Mouse (Mus musculus): Measurements from ENCODE around the gene Fam207a. TPM values are rescaled to one million over a fixed set of nuclear protein-coding genes. Genes with fewer than 3 reads are reported as not detected.
A peak's percentile ranks its signal among the peaks of the same experiment; 100 is the strongest.

The Fam207a gene
- polyA plus RNA-seq, 1 experiment from 2014 or later, result 48.0 TPM

DNA sequence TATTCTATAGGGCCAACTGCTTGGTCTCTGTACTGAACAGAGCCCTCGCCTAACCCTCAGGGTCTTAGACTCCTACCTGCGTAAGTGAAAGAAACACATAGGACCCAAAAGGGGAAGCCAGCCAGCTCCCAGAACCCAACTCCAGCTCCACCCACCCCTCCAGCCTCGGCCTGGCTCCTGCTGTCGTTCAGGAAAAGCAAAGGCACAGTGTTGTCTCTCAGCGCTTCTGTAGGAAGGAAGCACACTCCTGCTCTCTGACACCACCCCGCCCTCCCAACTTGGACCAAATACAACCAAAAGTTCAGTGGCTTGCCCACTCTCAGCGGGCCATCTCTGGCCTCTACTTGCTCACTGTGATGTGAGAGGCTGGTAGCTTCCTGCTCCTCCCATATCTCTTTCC lies 7.7 kb upstream of the Fam207a start:
- no peak overlapping the region for H3K4me2 ChIP-seq
- 77% methylated on average over 7 of the region's 7 CpGs for WGBS
- no peaks in the 10 kb centered on the region for H3K27me3 ChIP-seq (replicated peaks)
- no peaks in the 10 kb centered on the region for H3K9me3 ChIP-seq
- no peak for ATAC-seq (replicated peaks)
- no peaks in the 10 kb centered on the region for H3K36me3 ChIP-seq (replicated peaks)
- H3K4me3 ChIP-seq, result no peak overlapping the region
- no peak overlapping the region for H3K27ac ChIP-seq
- H3K4me1 ChIP-seq, result no peaks in the 10 kb centered on the region; the same call in 1 of the 2 replicates
- H3K9ac ChIP-seq, result no peak overlapping the region

DNA sequence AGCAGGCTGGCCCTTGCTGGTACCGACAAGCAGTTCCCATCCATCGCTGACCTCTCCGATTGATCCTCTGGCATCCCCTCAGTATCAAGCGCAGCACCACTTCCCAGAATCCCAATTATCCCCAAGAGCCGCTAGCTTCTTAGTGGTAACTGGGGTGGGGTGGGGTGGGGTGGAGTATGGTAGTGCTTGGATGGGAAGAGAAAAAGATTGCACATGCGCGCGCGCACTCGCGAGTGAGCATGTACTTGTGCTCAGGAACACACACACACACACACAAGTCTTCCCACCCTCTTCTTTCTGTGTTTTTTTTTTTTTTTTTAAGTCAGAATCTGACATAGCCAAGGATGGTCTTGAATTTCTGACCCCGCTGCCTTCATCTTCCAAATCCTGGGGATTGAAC lies 7.2 kb upstream of the Fam207a start:
- WGBS, result 54% methylated on average over 12 of the region's 12 CpGs
- Histone ChIP-seq H3K4me2 (peak overlapping the region; percentile 61), H3K9me3 (no peaks in the 10 kb centered on the region), H3K9ac (peak overlapping the region; percentile 46), H3K27me3 (replicated peaks) (no peaks in the 10 kb centered on the region), H3K36me3 (replicated peaks) (no peaks in the 10 kb centered on the region), H3K27ac (no peak overlapping the region), H3K4me1 (no peaks in the 10 kb centered on the region; the same call in 1 of the 2 replicates), H3K4me3 (peak overlapping the region; percentile 34)
- no peak for ATAC-seq (replicated peaks)

DNA sequence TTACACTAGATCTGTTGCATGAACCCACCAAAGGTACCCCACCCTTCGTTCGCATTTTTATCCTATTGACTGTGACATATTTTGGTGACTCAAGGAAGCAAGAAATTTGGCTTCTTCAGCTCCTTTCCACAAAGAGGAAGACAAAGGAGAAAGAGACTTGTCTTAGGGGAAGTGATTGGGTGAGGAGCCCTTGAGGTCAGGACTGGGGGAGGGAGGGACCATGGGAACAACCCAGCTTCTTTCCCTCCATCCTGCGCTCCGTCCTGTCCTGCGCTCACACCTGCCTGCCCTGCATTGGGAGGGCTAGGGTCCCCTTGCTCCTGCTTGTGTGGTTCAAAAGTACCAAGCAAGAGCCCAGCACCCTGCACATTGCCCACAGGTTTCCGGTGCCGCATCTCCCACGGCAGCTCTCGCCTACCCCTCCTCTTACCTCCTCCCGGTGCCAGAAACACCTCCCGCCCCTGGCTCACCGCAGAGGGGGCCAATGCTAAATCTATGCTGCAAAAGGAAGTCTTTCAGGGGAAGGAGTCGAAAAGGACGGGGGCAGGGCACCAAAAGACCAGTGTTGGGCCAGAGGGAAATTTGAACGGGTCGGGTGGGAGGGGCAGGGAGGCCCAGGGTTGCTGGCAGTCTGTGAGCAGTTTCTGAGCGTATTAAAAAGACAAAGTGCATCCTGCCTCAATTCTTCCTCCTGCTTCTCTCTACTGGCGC lies 6.6 kb upstream of the Fam207a start:
- H3K4me2 ChIP-seq, result peak overlapping the region; percentile 61
- H3K27ac ChIP-seq, result no peak overlapping the region
- no peak for ATAC-seq (replicated peaks)
- H3K36me3 ChIP-seq (replicated peaks), result no peaks in the 10 kb centered on the region
- WGBS, result 15% methylated on average over 18 of the region's 18 CpGs
- no peaks in the 10 kb centered on the region for H3K9me3 ChIP-seq
- H3K4me3 ChIP-seq, result peak overlapping the region; percentile 34
- no peaks in the 10 kb centered on the region; the same call in none of the 2 replicates for H3K4me1 ChIP-seq
- peak overlapping the region; percentile 46 for H3K9ac ChIP-seq
- no peaks in the 10 kb centered on the region for H3K27me3 ChIP-seq (replicated peaks)

DNA sequence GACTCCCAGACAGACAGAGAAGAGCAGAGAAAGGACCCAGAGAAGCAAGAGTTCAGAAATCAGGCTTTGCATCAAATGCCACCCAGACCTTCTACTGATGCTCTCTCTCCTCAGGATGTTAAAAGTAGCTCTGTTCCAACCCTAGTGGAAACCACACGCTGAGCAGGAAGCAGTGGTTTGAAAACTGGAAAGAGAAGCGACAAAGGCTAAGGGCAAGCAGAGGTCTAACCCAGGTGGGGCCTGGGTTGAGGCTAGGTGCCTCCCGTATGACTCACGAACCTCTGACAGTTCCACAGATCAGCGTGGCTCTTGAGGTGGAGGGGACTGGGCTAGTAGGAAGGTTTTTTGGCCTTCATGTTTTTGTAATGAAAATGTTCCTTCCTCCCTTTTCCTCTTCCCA lies 4.9 kb upstream of the Fam207a start:
- Histone ChIP-seq H3K4me2 (no peak overlapping the region), H3K9ac (no peak overlapping the region), H3K4me3 (no peak overlapping the region), H3K27me3 (replicated peaks) (no peaks in the 10 kb centered on the region), H3K4me1 (peaks cover 11% of the 10 kb centered on the region), H3K36me3 (replicated peaks) (no peaks in the 10 kb centered on the region), H3K27ac (no peak overlapping the region), H3K9me3 (no peaks in the 10 kb centered on the region)
- ATAC-seq (replicated peaks), result no peak
- WGBS, result 87% methylated on average over 5 of the region's 5 CpGs

DNA sequence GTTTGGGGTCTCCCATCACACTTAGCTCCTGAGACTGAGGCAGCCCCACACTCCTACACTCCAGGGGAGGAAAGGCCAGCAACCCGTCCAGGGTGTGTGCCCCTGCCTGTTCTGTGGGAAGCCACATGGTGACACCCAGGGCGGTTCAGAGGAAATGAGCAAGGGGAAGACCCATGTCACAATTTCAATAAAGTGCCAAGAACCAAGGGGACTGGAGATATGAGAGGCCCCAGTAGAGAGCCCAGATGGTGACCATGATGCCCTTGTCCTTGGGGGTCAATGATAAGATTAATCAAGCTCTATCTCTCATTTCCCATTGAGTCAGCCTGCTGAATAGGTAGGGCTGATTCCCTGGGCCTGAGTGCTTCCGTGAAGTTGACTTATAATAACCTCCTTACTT lies 3.6 kb upstream of the Fam207a start:
- no peak overlapping the region for H3K4me3 ChIP-seq
- H3K36me3 ChIP-seq (replicated peaks), result no peaks in the 10 kb centered on the region
- no peaks in the 10 kb centered on the region for H3K9me3 ChIP-seq
- H3K27me3 ChIP-seq (replicated peaks), result no peaks in the 10 kb centered on the region
- peaks cover 21% of the 10 kb centered on the region for H3K4me1 ChIP-seq
- no peak overlapping the region for H3K27ac ChIP-seq
- 79% methylated on average over 3 of the region's 3 CpGs for WGBS
- no peak overlapping the region for H3K4me2 ChIP-seq
- no peak overlapping the region for H3K9ac ChIP-seq
- no peak for ATAC-seq (replicated peaks)

DNA sequence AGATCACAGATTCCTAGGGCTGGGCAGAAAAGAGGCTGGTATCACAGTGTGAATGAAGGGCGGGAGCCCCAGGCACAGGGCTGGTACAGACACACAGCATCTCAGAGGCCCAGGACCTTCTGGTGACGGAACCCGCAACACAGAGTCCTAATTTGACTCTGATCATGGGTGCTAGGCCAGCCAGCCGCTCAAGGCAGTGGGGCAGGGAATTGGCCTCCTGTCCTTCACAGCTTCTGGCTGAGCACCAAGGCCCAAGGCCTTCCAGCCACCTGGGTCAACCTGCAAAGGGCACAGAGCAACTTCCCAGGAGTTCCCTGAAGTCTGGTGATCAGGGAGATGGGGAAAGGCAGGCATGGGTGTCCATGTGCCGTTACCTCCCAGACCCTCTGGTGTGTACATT lies 2.2 kb upstream of the Fam207a start:
- no peak for ATAC-seq (replicated peaks)
- 88% methylated on average over 5 of the region's 5 CpGs for WGBS
- peaks cover 3% of the 10 kb centered on the region; the same call in 1 of the 2 replicates for H3K36me3 ChIP-seq (replicated peaks)
- no peaks in the 10 kb centered on the region for H3K9me3 ChIP-seq
- peaks cover 25% of the 10 kb centered on the region for H3K4me1 ChIP-seq
- H3K4me2 ChIP-seq, result no peak overlapping the region
- H3K9ac ChIP-seq, result no peak overlapping the region
- no peaks in the 10 kb centered on the region for H3K27me3 ChIP-seq (replicated peaks)
- no peak overlapping the region for H3K27ac ChIP-seq
- H3K4me3 ChIP-seq, result no peak overlapping the region

DNA sequence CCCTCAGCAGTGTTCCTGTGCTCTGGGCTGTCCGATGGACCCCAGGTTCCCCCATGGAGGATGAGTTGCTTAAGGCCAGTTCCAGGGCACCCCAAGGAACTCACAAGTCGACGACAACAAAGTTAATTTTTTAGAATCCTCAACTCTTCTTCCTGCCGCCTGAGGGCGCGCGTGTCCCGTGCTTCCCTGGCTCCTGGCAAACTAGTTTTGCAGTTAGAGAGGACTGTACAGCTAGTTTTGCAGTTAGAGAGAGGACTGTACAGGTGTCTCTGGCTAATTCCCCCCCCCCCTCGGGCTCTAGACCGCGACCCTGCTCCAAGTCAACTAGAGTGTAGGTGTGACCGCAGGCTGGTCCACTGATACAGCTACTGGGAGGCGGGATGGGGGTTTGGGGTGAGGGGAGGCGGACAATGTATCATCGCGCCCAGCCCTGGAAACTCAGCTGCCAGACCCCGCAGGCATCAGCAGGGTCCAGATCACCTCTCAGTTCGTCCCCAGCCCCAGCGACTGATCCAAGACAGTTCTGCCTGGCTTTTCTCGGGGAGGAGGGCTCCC lies 1.6 kb upstream of the Fam207a start:
- no peak overlapping the region for H3K4me3 ChIP-seq
- H3K9ac ChIP-seq, result no peak overlapping the region
- peaks cover 25% of the 10 kb centered on the region for H3K4me1 ChIP-seq
- no peaks in the 10 kb centered on the region for H3K9me3 ChIP-seq
- H3K36me3 ChIP-seq (replicated peaks), result peaks cover 3% of the 10 kb centered on the region; the same call in 1 of the 2 replicates
- WGBS, result 20% methylated on average over 20 of the region's 20 CpGs
- H3K4me2 ChIP-seq, result no peak overlapping the region
- no peaks in the 10 kb centered on the region for H3K27me3 ChIP-seq (replicated peaks)
- no peak; the same call in 1 of the 2 replicates for ATAC-seq (replicated peaks)
- H3K27ac ChIP-seq, result no peak overlapping the region

DNA sequence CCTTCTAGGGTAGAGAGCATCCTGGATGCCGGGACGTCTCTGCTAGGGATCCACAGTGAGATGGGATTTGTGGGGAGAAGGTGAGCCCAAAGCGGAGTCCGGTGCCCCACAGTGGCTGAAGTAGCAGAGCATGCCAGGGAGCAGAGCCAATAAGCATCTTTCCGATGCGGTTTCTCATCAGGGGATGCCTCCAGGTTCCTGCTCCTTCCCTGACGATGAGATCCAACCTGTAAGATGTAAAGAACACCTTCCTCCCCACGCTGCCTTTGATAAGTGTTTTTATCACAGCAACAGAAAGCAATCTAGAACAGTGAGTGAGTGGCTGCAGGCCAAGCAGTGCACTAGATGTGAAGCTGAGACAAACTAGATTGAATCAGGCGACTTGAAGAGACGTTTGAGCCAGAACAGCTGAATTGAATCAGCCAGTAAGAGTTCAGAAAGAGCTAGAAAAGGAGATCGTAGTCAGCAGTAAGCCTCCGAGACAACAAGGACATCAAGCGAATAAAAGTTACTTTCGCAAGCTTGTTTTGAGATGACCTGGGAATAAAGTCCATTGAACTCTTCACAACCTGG lies 880 bp upstream of the Fam207a start:
- Histone ChIP-seq H3K9me3 (no peaks in the 10 kb centered on the region), H3K27me3 (replicated peaks) (no peaks in the 10 kb centered on the region), H3K4me2 (peak overlapping the region; percentile 79), H3K36me3 (replicated peaks) (peaks cover 3% of the 10 kb centered on the region; the same call in 1 of the 2 replicates), H3K9ac (peak overlapping the region; percentile 54), H3K4me3 (peak overlapping the region; percentile 92), H3K27ac (peak overlapping the region; percentile 81), H3K4me1 (peaks cover 25% of the 10 kb centered on the region)
- peak; percentile 3 for ATAC-seq (replicated peaks)
- 42% methylated on average over 14 of the region's 14 CpGs for WGBS

DNA sequence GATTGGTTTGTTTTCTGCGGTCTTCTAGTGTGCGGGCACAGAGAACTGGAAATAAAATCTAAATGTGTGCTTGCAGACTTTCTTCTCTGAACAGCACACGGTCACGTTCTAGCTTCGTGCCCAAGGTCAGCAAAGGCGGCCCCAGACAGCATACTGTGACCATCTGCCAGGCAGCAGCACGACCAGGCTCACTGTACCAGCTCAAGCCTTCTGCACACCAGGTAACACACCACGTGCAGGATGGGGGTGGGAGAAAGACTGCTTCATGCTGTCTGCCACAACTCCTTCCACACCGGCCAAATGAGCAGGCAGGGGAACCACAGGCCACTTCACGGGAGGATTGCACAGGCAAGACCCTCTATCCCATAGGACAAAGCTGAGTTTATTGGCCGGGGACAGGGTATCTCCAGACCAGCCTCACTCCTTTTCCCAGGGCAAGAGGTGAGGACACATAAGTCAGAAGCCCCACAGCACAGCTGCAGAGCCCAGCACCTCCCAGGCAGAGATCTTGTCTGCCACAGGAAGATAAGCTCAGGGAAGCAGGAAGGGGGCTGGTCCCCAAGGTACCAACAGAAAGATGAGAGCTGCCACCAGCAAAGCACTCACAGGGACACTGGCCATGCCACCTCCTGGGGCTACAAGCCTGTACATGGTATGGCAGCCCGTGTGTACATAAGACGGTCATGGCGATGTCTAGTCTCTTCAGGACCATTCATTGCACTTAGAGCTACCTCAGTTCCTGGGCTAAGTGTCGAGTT lies 5.2 kb downstream of the Fam207a start:
- Histone ChIP-seq H3K9me3 (no peaks in the 10 kb centered on the region), H3K4me1 (peaks cover 21% of the 10 kb centered on the region), H3K9ac (no peak overlapping the region), H3K36me3 (replicated peaks) (peaks cover 12% of the 10 kb centered on the region; the same call in 1 of the 2 replicates), H3K27me3 (replicated peaks) (no peaks in the 10 kb centered on the region), H3K4me3 (no peak overlapping the region), H3K27ac (no peak overlapping the region), H3K4me2 (no peak overlapping the region)
- no peak for ATAC-seq (replicated peaks)
- 82% methylated on average over 15 of the region's 15 CpGs for WGBS

DNA sequence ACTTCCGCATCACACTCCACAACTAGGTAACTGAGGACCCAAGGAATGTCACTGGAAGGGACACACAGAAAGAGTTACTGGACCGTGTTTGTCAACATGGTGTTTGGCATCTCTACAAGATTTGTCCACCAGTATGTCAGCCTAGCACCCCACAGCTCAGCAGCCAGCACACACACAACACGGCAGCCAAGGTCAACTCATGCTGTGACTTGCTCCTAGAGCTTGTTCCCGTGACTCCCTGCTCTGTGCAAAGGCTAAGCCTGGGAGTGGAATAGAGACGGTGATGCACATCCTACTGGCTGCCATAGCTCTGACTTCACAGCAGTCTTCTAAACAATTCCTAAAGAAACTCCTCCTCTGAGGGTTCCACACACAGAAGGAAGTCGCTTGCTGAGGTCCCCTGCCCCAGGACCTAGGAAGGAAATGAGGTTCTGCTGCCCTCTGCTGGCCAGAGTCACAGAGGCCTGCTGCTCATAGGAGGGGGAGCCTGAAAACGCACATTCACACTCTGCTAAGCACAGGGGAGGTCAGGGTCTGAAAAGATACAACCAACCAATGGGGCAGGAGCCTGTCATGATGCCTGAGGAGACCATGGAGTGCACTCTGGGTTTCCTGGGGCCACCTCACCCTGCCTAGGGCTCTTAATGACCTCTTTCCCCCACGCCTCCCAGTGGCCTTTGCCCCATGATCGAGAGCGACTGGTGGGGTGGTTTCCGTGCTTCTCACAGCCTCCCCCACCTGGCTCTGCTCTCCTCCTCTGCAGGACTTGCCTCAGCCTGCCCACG lies 6.0 kb downstream of the Fam207a start:
- no peak overlapping the region for H3K4me2 ChIP-seq
- WGBS, result 46% methylated on average over 12 of the region's 12 CpGs
- no peak overlapping the region for H3K27ac ChIP-seq
- H3K9me3 ChIP-seq, result no peaks in the 10 kb centered on the region
- no peak overlapping the region for H3K9ac ChIP-seq
- H3K36me3 ChIP-seq (replicated peaks), result peaks cover 12% of the 10 kb centered on the region; the same call in 1 of the 2 replicates
- H3K4me1 ChIP-seq, result peaks cover 15% of the 10 kb centered on the region
- H3K4me3 ChIP-seq, result no peak overlapping the region
- H3K27me3 ChIP-seq (replicated peaks), result no peaks in the 10 kb centered on the region
- peak; percentile 78 for ATAC-seq (replicated peaks)

DNA sequence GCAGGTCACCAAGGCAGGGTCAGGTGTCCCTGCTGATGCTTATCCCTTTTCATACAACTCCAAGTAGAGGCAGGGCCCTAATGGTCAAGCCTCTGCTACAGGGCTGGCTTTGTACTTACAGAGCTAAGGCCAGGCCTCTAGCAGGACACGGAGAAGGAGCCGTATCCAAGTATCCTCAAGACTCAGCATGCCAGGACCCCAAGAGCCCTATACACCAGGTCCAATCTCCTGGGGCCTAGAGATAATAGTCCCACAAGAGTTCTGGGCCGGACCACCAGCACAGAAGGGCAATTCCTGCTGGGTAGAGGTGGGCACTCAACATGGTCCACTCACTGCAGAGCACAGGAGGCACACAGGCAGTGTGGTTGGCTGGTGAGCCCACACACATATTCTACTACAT lies 6.8 kb downstream of the Fam207a start:
- 93% methylated on average over 3 of the region's 3 CpGs for WGBS

More for the DNA sequence above, 6.8 kb downstream of the Fam207a start:
- no peak for ATAC-seq (replicated peaks)
- Histone ChIP-seq H3K4me3 (no peak overlapping the region), H3K9ac (no peak overlapping the region), H3K27me3 (replicated peaks) (no peaks in the 10 kb centered on the region), H3K27ac (no peak overlapping the region), H3K4me1 (peaks cover 8% of the 10 kb centered on the region; the same call in 1 of the 2 replicates), H3K4me2 (no peak overlapping the region), H3K36me3 (replicated peaks) (peaks cover 11% of the 10 kb centered on the region; the same call in 1 of the 2 replicates), H3K9me3 (no peaks in the 10 kb centered on the region)
